Mouse (Mus musculus) lung, postnatal 25 days (tissue): ENCODE measurements around the gene Cercam.
A peak's percentile ranks its signal among the peaks of the same experiment; 100 is the strongest.
"Not testable (repeated sequence)": the region's sequence is repeated elsewhere in the genome, so short reads cannot be mapped to it uniquely, and the experiment has no call there.

ENCODE experiments used
- DNase-seq: peaks from one replicate; pipeline ENCODE4 v3.0.0; 2022; ENCODE audit warnings: low spot score

The Cercam gene

GRCm38 (mm10) chr2:29897366-29897765, 28.4 kb downstream of the Cercam start:
- DNase-seq, result no peak

- no peak for DNase-seq
Measured at GRCm38 (mm10) chr2:29898081-29898480, 29.1 kb downstream of the Cercam start.

- DNase-seq, result no peak
Measured at GRCm38 (mm10) chr2:29902194-29902593, 33.2 kb downstream of the Cercam start.

GRCm38 (mm10) chr2:29908171-29908570, 39.2 kb downstream of the Cercam start:
- DNase-seq, result not testable (repeated sequence)

- DNase-seq, result no peak
Measured at GRCm38 (mm10) chr2:29910042-29910441, 41.1 kb downstream of the Cercam start.

- DNase-seq, result no peak
Measured at GRCm38 (mm10) chr2:29917621-29918020, 48.7 kb downstream of the Cercam start.

GRCm38 (mm10) chr2:29922011-29922410, 53.0 kb downstream of the Cercam start:
- DNase-seq, result peak; percentile 50

- DNase-seq, result no peak
Measured at GRCm38 (mm10) chr2:29926542-29926941, 57.6 kb downstream of the Cercam start.

- DNase-seq, result no peak
Measured at GRCm38 (mm10) chr2:29930506-29930905, 61.5 kb downstream of the Cercam start.

- DNase-seq, result no peak
Measured at GRCm38 (mm10) chr2:29931194-29931593, 62.2 kb downstream of the Cercam start.
